ENCODE assay signal across 10 mouse cellular contexts in the genomic region with DNA sequence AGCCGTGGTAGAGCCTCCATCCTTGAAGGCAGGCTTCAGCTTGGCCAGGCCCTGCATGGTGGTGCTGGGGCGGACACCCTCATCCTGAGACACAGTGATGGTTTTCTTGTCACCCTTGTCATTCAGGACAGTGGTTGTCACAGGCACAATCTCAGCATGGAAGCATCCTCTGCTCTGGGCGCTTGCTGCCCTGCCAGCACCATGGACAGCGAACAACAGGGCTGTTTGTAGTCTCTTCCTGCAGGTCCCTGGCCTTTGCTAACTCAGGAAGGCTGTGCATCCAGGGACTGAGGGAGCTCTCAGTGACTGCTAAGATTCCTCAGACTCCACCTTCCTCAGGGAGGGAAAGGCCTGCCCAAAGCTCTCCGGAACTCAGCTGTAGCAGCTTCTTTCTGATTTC. TPM values are rescaled to one million over a fixed set of nuclear protein-coding genes. Genes with fewer than 3 reads are reported as not detected.
DNase-seq lines count a peak whose midpoint lies in the region; ATAC-seq lines count a peak whose summit lies in the region.
"Had no signal": no experiment of that assay in that cellular context is flagged by ENCODE, and none has a peak within 500 bp of the region (broad histone marks: within the 10 kb centered on the region; RNA-seq: fewer than 3 reads in every experiment).

No protein-coding gene starts in this region.

- no peak for ATAC-seq in CD4-positive, CD25-positive, alpha-beta regulatory T cell, adult 4 months
- 0 out of 2 replicates have a peak, but pooled peaks have one; percentile 29 for ATAC-seq in lung, embryonic 16.5 days (ENCODE audit: low read depth)
- peak; percentile 49 for ATAC-seq in granulocyte monocyte progenitor cell, adult 5-6 weeks (replicated peaks; ENCODE audit: poor library complexity, severe bottlenecking)

- no peaks in the 10 kb centered on the region for H3K4me1 ChIP-seq in lung, embryonic 16.5 days (replicated peaks; ENCODE audit: control insufficient read depth, insufficient read depth, low read length)

- no peak overlapping the region for H3K4me2 ChIP-seq in lung, embryonic 16.5 days (ENCODE audit: low read depth, low read length)

- H3K9ac ChIP-seq in lung, embryonic 16.5 days (ENCODE audit: low read length), result no peak overlapping the region

- H3K9me3 ChIP-seq in lung, embryonic 16.5 days (ENCODE audit: control insufficient read depth, low read length), result no peaks in the 10 kb centered on the region

- H3K36me3 ChIP-seq in lung, embryonic 16.5 days (ENCODE audit: control insufficient read depth, insufficient read depth, low read length), result no peaks in the 10 kb centered on the region

- H3K27me3 ChIP-seq in lung, embryonic 16.5 days (ENCODE audit: control insufficient read depth, insufficient read depth, low read depth, low read length), result no peaks in the 10 kb centered on the region

- peak; percentile 30 for DNase-seq in CD4-positive, CD25-positive, alpha-beta regulatory T cell, adult 2 months (ENCODE audit: low read depth, low spot score)
- DNase-seq in lung, postnatal 25 days (ENCODE audit: low spot score), result no peak
- peak; percentile 6 for DNase-seq in naive thymus-derived CD4-positive, alpha-beta T cell, adult 2 months (ENCODE audit: low read depth)
- DNase-seq in left cerebral cortex, postnatal 36 days (ENCODE audit: low spot score in 2 of 2), result no peak
- DNase-seq in layer of hippocampus, adult 9-10 months (ENCODE audit: low spot score), result no peak

- intact Hi-C loops in left cerebral cortex, postnatal 36 days (cut with DNase I), result no loop called here

- no peak overlapping the region for H3K4me3 ChIP-seq in lung, embryonic 16.5 days (ENCODE audit: low read length)

- no peak overlapping the region for H3K27ac ChIP-seq in lung, embryonic 16.5 days (ENCODE audit: low read length)

- WGBS in lung, embryonic 16.5 days, result 17% methylated on average over 5 of the region's 5 CpGs

RNA-seq across cellular contexts. Expression of a gene that starts 7.3 kb away (rescaled TPM):
- not detected for polyA plus RNA-seq in CD4-positive, CD25-positive, alpha-beta regulatory T cell, adult 4 months (2017; shearing (Covaris generic))
- 1.3 and 2.5 TPM in 2 replicates for polyA plus RNA-seq in lung, embryonic 16.5 days (2015; fragmentation: Nextera tagmentation; extraction: Ambion mirVana)
- total RNA-seq in granulocyte monocyte progenitor cell, adult 5-6 weeks (2014; fragmentation: Nextera tagmentation), result not detected in 2 replicates
- not detected in 2 replicates for total RNA-seq in granulocyte monocyte progenitor cell, adult 5-6 weeks (2017)
- 1 to 10 TPM; 1.3 to 1.7 TPM for total RNA-seq in left cerebral cortex, postnatal 36 days (2021)

RNA-seq across cellular contexts. Expression of a gene that starts 9.4 kb away (rescaled TPM):
- not detected for polyA plus RNA-seq in CD4-positive, CD25-positive, alpha-beta regulatory T cell, adult 4 months (2017; shearing (Covaris generic))
- polyA plus RNA-seq in lung, embryonic 16.5 days (2015; fragmentation: Nextera tagmentation; extraction: Ambion mirVana), result not detected in 2 replicates
- total RNA-seq in granulocyte monocyte progenitor cell, adult 5-6 weeks (2014; fragmentation: Nextera tagmentation), result not detected in 2 replicates
- total RNA-seq in granulocyte monocyte progenitor cell, adult 5-6 weeks (2017), result not detected in 2 replicates
- total RNA-seq in left cerebral cortex, postnatal 36 days (2021), result not detected
- polyA plus RNA-seq: C2C12; neural tube, embryonic 14.5 days had no signal

RNA-seq across cellular contexts. Expression of a gene that starts 47.3 kb away (rescaled TPM):
- not detected for polyA plus RNA-seq in CD4-positive, CD25-positive, alpha-beta regulatory T cell, adult 4 months (2017; shearing (Covaris generic))
- 2.1 and 2.4 TPM in 2 replicates for polyA plus RNA-seq in lung, embryonic 16.5 days (2015; fragmentation: Nextera tagmentation; extraction: Ambion mirVana)
- 0.06 and 0.32 TPM in 2 replicates for total RNA-seq in granulocyte monocyte progenitor cell, adult 5-6 weeks (2014; fragmentation: Nextera tagmentation)
- 0.26 and 0.67 TPM in 2 replicates for total RNA-seq in granulocyte monocyte progenitor cell, adult 5-6 weeks (2017)
- total RNA-seq in left cerebral cortex, postnatal 36 days (2021), result 1 to 10 TPM; 4.1 to 5.1 TPM

RNA-seq across cellular contexts. Expression of a gene that starts 56.3 kb away (rescaled TPM):
- polyA plus RNA-seq in CD4-positive, CD25-positive, alpha-beta regulatory T cell, adult 4 months (2017; shearing (Covaris generic)), result 1 to 10 TPM; 1.2 to 3.5 TPM
- 17.2 and 18.6 TPM in 2 replicates for polyA plus RNA-seq in lung, embryonic 16.5 days (2015; fragmentation: Nextera tagmentation; extraction: Ambion mirVana)
- total RNA-seq in granulocyte monocyte progenitor cell, adult 5-6 weeks (2014; fragmentation: Nextera tagmentation), result not detected in 2 replicates
- total RNA-seq in granulocyte monocyte progenitor cell, adult 5-6 weeks (2017), result not detected in 2 replicates
- 10 to 100 TPM; 12.6 to 14.9 TPM for total RNA-seq in left cerebral cortex, postnatal 36 days (2021)

RNA-seq across cellular contexts. Expression of a gene that starts 59.3 kb away (rescaled TPM):
- not detected for polyA plus RNA-seq in CD4-positive, CD25-positive, alpha-beta regulatory T cell, adult 4 months (2017; shearing (Covaris generic))
- polyA plus RNA-seq in lung, embryonic 16.5 days (2015; fragmentation: Nextera tagmentation; extraction: Ambion mirVana), result not detected in 2 replicates
- not detected in 2 replicates for total RNA-seq in granulocyte monocyte progenitor cell, adult 5-6 weeks (2014; fragmentation: Nextera tagmentation)
- not detected in 2 replicates for total RNA-seq in granulocyte monocyte progenitor cell, adult 5-6 weeks (2017)
- not detected for total RNA-seq in left cerebral cortex, postnatal 36 days (2021)
- polyA plus RNA-seq: C2C12; neural tube, embryonic 14.5 days had no signal

Comparison
In these comparisons a context has a peak if more than half of its experiments do, and no peak if none do; other contexts are left out.
1. DNase-seq: peak in CD4-positive, CD25-positive, alpha-beta regulatory T cell, adult 2 months (single experiment) and naive thymus-derived CD4-positive, alpha-beta T cell, adult 2 months (single experiment); none in lung, postnatal 25 days (single experiment), left cerebral cortex, postnatal 36 days (0 of 2) and layer of hippocampus, adult 9-10 months (single experiment).